Mouse (Mus musculus) small intestine, adult 2 months (tissue): ENCODE data around the gene Gmpr.

ENCODE experiments used
- CTCF ChIP-seq: fragments of 200-500 bp; IDR thresholded peaks from 2 replicates; pipeline ENCODE4 v1.5.1; 2012; ENCODE audit warnings: low read depth, mild to moderate bottlenecking, control low read depth, inconsistent platforms, low read length, moderate library complexity, mixed read lengths; ENCODE audit not compliant: insufficient replicate concordance, insufficient read length; ENCODE audit errors: extremely low read depth
- POLR2A ChIP-seq: fragments of 200-500 bp; IDR thresholded peaks from 2 replicates; pipeline ENCODE4 v1.6.1; 2012; ENCODE audit warnings: low read depth, mild to moderate bottlenecking, control low read depth, inconsistent platforms, low read length, moderate library complexity

DNA sequence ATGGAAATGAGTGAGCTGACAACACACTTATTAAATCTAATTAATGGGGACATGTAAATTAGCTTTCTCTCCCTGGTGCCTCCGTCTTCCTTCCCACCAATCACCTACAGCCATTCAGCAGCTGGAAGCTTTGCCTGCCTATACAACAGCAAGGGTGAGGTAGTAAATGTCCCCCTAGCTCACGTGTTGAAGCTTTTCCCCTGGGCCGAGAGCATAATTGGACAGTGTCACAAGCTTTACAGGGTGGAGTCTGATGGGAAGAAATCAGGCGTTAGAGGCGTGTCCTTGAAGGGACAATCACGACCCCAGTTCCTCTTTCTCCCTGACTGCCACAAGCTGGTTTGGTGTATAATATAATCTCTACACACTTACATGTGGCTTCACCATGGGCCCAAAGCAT, 93.2 kb downstream of the Gmpr start:
- TF ChIP-seq CTCF (no peak), POLR2A (no peak)
